Comparison of ENCODE assay signal across 14 mouse cellular contexts in the genomic region with DNA sequence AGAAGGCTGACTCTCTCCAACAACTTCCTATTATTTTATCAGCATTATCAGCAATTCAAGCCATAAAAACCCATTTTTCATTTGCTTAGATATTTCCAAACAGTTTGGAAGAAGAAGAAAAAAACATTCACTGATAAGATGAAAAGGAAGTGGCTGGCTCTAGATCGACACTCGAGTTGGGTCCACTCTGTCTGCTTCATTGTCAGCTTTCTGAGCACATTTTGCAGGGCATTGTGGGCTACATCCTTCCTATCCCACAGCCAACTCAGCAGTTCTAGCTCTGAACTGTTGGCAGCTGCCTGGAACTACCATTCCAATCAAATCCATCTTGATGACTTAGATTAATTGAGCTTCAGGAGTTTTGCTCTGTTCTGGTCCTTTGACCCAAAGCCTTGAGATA. TPM values are rescaled to one million over a fixed set of nuclear protein-coding genes. Genes with fewer than 3 reads are reported as not detected.
"Had no signal": no experiment of that assay in that cellular context is flagged by ENCODE, and none has a peak within 500 bp of the region (broad histone marks: within the 10 kb centered on the region; RNA-seq: fewer than 3 reads in every experiment).

No protein-coding gene starts in this region.

- H3K9ac ChIP-seq: kidney, embryonic 15.5 days; limb, embryonic 12.5 days; limb, embryonic 15.5 days; liver, embryonic 14.5 days; liver, postnatal 0 days; midbrain, embryonic 13.5 days had no signal

- H3K4me1 ChIP-seq: kidney, embryonic 15.5 days; limb, embryonic 12.5 days; limb, embryonic 15.5 days; midbrain, embryonic 13.5 days had no signal

- H3K4me2 ChIP-seq: kidney, embryonic 15.5 days; limb, embryonic 12.5 days; limb, embryonic 15.5 days; liver, embryonic 11.5 days; midbrain, embryonic 13.5 days had no signal

- DNase-seq: left cerebral cortex, postnatal 4 days; liver, postnatal 0 days; lung, postnatal 14 days; thymus, adult 18-20 months; thymus, postnatal 36 days had no signal

- ATAC-seq: intestine, postnatal 0 days; liver, postnatal 0 days; midbrain, embryonic 13.5 days; midbrain, embryonic 16.5 days had no signal

- H3K27ac ChIP-seq: kidney, embryonic 15.5 days; limb, embryonic 12.5 days; limb, embryonic 15.5 days; liver, embryonic 14.5 days; macrophage; midbrain, embryonic 13.5 days had no signal

- H3K9me3 ChIP-seq: kidney, embryonic 15.5 days; limb, embryonic 12.5 days; limb, embryonic 15.5 days; midbrain, embryonic 13.5 days had no signal

- H3K27me3 ChIP-seq: kidney, embryonic 15.5 days; limb, embryonic 15.5 days; midbrain, embryonic 13.5 days had no signal

- H3K36me3 ChIP-seq: kidney, embryonic 15.5 days; limb, embryonic 12.5 days; limb, embryonic 15.5 days; midbrain, embryonic 13.5 days had no signal

- H3K4me3 ChIP-seq: kidney, embryonic 15.5 days; limb, embryonic 12.5 days; limb, embryonic 15.5 days; midbrain, embryonic 13.5 days had no signal

RNA-seq across cellular contexts. Expression of gene Kirrel3, which starts 40.0 kb away (rescaled TPM):
- polyA plus RNA-seq: macrophage had no signal
